Mouse (Mus musculus): Measurements from ENCODE around the gene Anapc15-ps.
"Not testable (repeated sequence)": the region's sequence is repeated elsewhere in the genome, so short reads cannot be mapped to it uniquely, and the experiment has no call there.

The Anapc15-ps gene

GRCm38 (mm10) chr10:95630166-95630565 lies 43.1 kb downstream of the Anapc15-ps start:
- not testable (repeated sequence) for DNase-seq (ENCODE audit: low read depth, low spot score)

GRCm38 (mm10) chr10:95628338-95628737 lies 44.9 kb downstream of the Anapc15-ps start:
- DNase-seq (ENCODE audit: low read depth, low spot score): no peak

- no peak for DNase-seq (ENCODE audit: low read depth, low spot score)
Observed at GRCm38 (mm10) chr10:95627381-95627780, 45.9 kb downstream of the Anapc15-ps start.

GRCm38 (mm10) chr10:95625300-95625699 lies 48.0 kb downstream of the Anapc15-ps start:
- DNase-seq (ENCODE audit: low read depth, low spot score): no peak

- DNase-seq (ENCODE audit: low read depth, low spot score): no peak
Observed at GRCm38 (mm10) chr10:95624007-95624406, 49.2 kb downstream of the Anapc15-ps start.

- no peak for DNase-seq (ENCODE audit: low read depth, low spot score)
Observed at GRCm38 (mm10) chr10:95623518-95623905, 49.7 kb downstream of the Anapc15-ps start.

All from c-Kit-negative CD71-positive TER-119-positive erythroid progenitor cells, embryonic 14.5 days (primary cell).